Mouse (Mus musculus) kidney, adult 2 months (tissue): ENCODE results near the gene Oscar. TPM values are rescaled to one million over a fixed set of nuclear protein-coding genes. Genes with fewer than 3 reads are reported as not detected.

Experiments used
- DNase-seq: peaks from one replicate; pipeline ENCODE4 v3.0.0; 2021
- H3K27ac ChIP-seq: fragments of 200-500 bp; 2 replicates; pipeline ENCODE4 v1.5.1; 2012; ENCODE audit warnings: low read depth, low read length, control low read depth, inconsistent platforms; ENCODE audit not compliant: insufficient read depth
- H3K27me3 ChIP-seq: fragments of 200-500 bp; replicated peaks from 2 replicates; pipeline ENCODE4 v1.6.1; 2012; ENCODE audit warnings: mild to moderate bottlenecking, moderate library complexity, low read length, inconsistent platforms; ENCODE audit not compliant: control insufficient read depth, insufficient read depth
- H3K36me3 ChIP-seq: fragments of 200-500 bp; 2 replicates; pipeline ENCODE4 v1.6.1; 2012; ENCODE audit warnings: mild to moderate bottlenecking, moderate library complexity, low read length, inconsistent platforms; ENCODE audit not compliant: control insufficient read depth, insufficient read depth
- H3K4me1 ChIP-seq: fragments of 200-500 bp; 2 replicates; pipeline ENCODE4 v1.6.1; 2011; ENCODE audit warnings: low read length; ENCODE audit not compliant: control insufficient read depth, insufficient read depth
- H3K4me3 ChIP-seq: fragments of 200-500 bp; 2 replicates; pipeline ENCODE4 v1.5.1; 2011; ENCODE audit warnings: mild to moderate bottlenecking, low read depth, low read length, control low read depth; ENCODE audit not compliant: insufficient read depth
- CTCF ChIP-seq: fragments of 200-500 bp; conservative IDR thresholded peaks from 2 replicates; pipeline ENCODE4 v1.5.1; 2011; ENCODE audit warnings: low read depth, mild to moderate bottlenecking, control low read depth, low read length, moderate library complexity, mixed read lengths; ENCODE audit not compliant: insufficient read depth, insufficient read length
- POLR2A ChIP-seq: fragments of 200-500 bp; IDR thresholded peaks from one replicate; pipeline ENCODE4 v1.6.1; 2011; ENCODE audit warnings: low read depth, low read length, control low read depth
- WGBS: fragments of 180-500 bp; shearing (Covaris S2); methylation state at CpG from one replicate; pipeline ENCODE4 v1.1.7; 2018; 5-methylcytosine and 5-hydroxymethylcytosine counted together
- polyA plus RNA-seq: library from polyadenylated mRNA; depleted of rRNA; stranded (reverse); fragments of >200 nt; gene quantifications from 2 replicates; pipeline ENCODE4 v1.2.3, GENCODE M21; 2012

Gene Oscar
- polyA plus RNA-seq, 1 experiment = 0.19 TPM

- Histone ChIP-seq H3K27me3 (no peaks in the 10 kb centered on the region), H3K4me1 (peaks cover 14% of the 10 kb centered on the region), H3K36me3 (no peaks in the 10 kb centered on the region), H3K4me3 (peak overlapping the region; percentile 99), H3K27ac (peak overlapping the region; percentile 94)
- WGBS = 1% methylated on average over 52 of the region's 58 CpGs
- TF ChIP-seq CTCF = no peak
- no peak for TF ChIP-seq POLR2A
- DNase-seq = no peak
Measured at GRCm38 (mm10) chr7:3645488-3646025, 29.6 kb upstream of the Oscar start.

GRCm38 (mm10) chr7:3644672-3645487 lies 28.9 kb upstream of the Oscar start, which contains the start of gene Cnot3:
Cnot3 (plus strand) TSS chr7:3645268.
- peak; percentile 100 for DNase-seq
- Histone ChIP-seq H3K36me3 (no peaks in the 10 kb centered on the region), H3K4me1 (peaks cover 14% of the 10 kb centered on the region), H3K27ac (peak within 1 kb of the TSS; percentile 94), H3K4me3 (peak within 1 kb of the TSS; percentile 99), H3K27me3 (no peaks in the 10 kb centered on the region)
- 1% methylated on average over 58 of the region's 58 CpGs for WGBS
- TF ChIP-seq CTCF (no peak), POLR2A (peak; percentile 32)

- Histone ChIP-seq H3K4me1 (peaks cover 14% of the 10 kb centered on the region), H3K36me3 (no peaks in the 10 kb centered on the region), H3K27ac (no peak overlapping the region), H3K4me3 (peak overlapping the region; percentile 23), H3K27me3 (no peaks in the 10 kb centered on the region)
- DNase-seq = no peak
- TF ChIP-seq POLR2A (no peak), CTCF (no peak)
- 2% methylated on average over 11 of the region's 11 CpGs for WGBS
Measured at GRCm38 (mm10) chr7:3644348-3644671, 28.4 kb upstream of the Oscar start.

GRCm38 (mm10) chr7:3643843-3644242 lies 27.9 kb upstream of the Oscar start:
- no peak for TF ChIP-seq POLR2A
- TF ChIP-seq CTCF = no peak
- no peak for DNase-seq
- H3K27me3 ChIP-seq = no peaks in the 10 kb centered on the region
- no peak overlapping the region for H3K27ac ChIP-seq
- 13% methylated on average over 9 of the region's 9 CpGs for WGBS
- peaks cover 14% of the 10 kb centered on the region for H3K4me1 ChIP-seq
- H3K4me3 ChIP-seq = no peak overlapping the region
- no peaks in the 10 kb centered on the region for H3K36me3 ChIP-seq

- no peak for TF ChIP-seq POLR2A
- H3K27ac ChIP-seq = no peak overlapping the region
- no peaks in the 10 kb centered on the region for H3K27me3 ChIP-seq
- peaks cover 14% of the 10 kb centered on the region for H3K4me1 ChIP-seq
- no peak overlapping the region for H3K4me3 ChIP-seq
- 57% methylated on average over 5 of the region's 5 CpGs for WGBS
- no peaks in the 10 kb centered on the region for H3K36me3 ChIP-seq
- DNase-seq = no peak
Measured at GRCm38 (mm10) chr7:3643412-3643811, 27.5 kb upstream of the Oscar start.

- Histone ChIP-seq H3K36me3 (no peaks in the 10 kb centered on the region), H3K27me3 (no peaks in the 10 kb centered on the region), H3K4me1 (peaks cover 10% of the 10 kb centered on the region), H3K27ac (no peak overlapping the region), H3K4me3 (peak overlapping the region; percentile 99)
- TF ChIP-seq POLR2A (no peak), CTCF (no peak)
- 41% methylated on average over 3 of the region's 3 CpGs for WGBS
- no peak for DNase-seq
Measured at GRCm38 (mm10) chr7:3630478-3630815, 14.5 kb upstream of the Oscar start.

GRCm38 (mm10) chr7:3629543-3630477 lies 13.9 kb upstream of the Oscar start, which contains the start of the genes Tfpt and Prpf31:
Tfpt (minus strand) TSS chr7:3629929.
Prpf31 (plus strand) TSS chr7:3629985.
- WGBS = under 1% methylated on average over 47 of the region's 47 CpGs
- Histone ChIP-seq H3K27ac (peak within 1 kb of the TSS; percentile 99), H3K36me3 (no peaks in the 10 kb centered on the region), H3K4me3 (peak within 1 kb of the TSS; percentile 99), H3K27me3 (no peaks in the 10 kb centered on the region), H3K4me1 (peaks cover 10% of the 10 kb centered on the region)
- TF ChIP-seq POLR2A (peak; percentile 13), CTCF (no peak)
- peak; percentile 97 for DNase-seq
